Mouse (Mus musculus): Measurements from ENCODE around the gene Gm10770.
"Not testable (repeated sequence)": the region's sequence is repeated elsewhere in the genome, so short reads cannot be mapped to it uniquely, and the experiment has no call there.

The Gm10770 gene

DNA sequence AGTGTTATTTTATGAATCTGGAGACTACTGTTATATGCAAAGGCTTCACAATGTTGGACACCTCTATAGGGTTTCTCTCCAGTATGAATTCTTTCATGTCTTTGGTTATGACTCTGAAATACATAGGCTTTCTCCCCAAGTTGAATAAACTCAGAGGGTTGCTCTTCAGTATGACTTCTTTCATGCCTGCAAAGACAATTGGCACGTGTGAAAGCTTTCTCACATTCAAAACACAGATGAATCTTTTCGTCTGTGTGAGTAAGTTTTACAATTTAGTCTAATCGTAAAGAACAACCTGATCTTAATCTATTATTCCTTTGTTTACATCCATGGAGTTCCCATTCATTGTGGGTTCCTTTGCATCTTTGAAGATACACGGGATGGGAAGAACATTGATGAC lies at the start of gene Gm10770:
Gm10770 (minus strand) TSS at position 101 of the 400 bp plus-strand sequence.
- not testable (repeated sequence) for DNase-seq

DNA sequence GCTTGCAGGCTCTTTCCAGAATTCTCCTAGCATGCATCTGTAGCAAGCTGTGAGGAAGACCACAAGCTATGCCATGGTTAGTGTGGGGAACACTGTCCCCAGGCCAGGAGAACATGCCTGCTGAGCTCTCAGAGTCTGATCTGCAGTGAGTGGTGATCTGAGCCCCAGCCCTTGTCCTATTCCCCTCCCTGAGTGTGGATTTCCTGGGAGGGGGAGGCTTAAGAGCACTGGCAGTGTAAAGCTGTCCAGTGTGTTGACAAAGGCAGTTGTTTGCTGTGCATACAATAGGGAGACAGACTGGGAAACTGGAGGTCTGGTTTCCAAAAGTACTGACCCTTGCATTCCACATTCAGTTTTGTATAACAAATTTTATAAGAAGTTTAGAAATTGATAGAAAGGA lies 43.8 kb upstream of the Gm10770 start:
- not testable (repeated sequence) for DNase-seq

DNA sequence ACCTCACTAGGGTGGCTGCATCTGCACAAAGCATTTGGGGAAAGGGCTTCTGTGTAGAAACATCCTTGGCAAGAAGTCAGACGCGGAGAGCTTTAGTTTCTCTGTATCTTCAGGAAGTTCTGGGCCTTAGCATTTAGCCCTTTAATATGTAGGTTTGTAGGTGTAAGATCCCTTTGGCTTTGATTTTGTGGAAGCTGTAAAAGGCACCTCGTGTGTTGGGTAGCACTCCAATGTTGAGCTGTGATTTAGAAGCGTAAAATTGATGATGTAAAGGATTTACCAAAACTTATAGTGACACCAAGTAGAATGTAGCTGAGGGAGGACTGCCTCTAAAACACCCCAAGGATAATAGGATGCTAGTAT lies 38.9 kb upstream of the Gm10770 start:
- DNase-seq = not testable (repeated sequence)

DNA sequence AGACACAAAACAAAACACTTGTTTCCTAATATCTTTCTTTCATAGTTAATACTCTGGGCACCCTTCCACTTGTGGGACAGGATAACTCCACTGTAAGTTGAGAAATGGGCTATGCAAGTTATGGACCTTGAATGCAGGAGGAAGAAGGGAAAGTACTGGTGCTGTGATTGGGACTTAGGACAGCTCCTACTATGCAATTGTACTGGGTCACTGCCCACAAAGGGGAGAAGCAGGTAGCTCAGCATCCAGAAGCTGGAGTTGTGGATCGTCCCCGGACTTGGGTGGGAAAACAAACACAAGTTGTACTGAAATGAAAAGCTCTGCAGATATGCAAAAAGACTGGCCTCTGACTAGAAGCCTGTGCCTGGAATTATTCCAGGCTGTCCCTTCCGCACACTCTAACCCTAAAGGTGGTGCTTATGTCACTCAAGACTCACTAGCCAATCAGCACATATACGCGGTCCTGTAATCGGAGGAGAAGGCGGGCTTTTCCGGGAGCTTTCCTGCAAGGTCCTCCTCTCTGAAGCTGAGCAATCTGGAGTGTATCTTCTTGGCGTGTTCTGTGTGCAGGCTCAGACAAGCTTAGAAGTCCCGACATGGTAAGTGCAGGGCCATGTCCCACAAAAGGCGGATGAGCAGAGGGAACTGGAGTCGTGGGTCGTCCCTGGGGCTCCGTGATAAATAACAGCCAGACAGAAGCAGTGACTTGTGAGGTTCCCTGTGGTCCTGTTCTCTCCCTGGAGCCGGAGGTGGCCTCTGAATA lies 38.3 kb upstream of the Gm10770 start, which contains the start of gene Zfp937:
Zfp937 (plus strand) TSS at position 474 of the 763 bp plus-strand sequence.
- peak; percentile 7 to 28 for DNase-seq

DNA sequence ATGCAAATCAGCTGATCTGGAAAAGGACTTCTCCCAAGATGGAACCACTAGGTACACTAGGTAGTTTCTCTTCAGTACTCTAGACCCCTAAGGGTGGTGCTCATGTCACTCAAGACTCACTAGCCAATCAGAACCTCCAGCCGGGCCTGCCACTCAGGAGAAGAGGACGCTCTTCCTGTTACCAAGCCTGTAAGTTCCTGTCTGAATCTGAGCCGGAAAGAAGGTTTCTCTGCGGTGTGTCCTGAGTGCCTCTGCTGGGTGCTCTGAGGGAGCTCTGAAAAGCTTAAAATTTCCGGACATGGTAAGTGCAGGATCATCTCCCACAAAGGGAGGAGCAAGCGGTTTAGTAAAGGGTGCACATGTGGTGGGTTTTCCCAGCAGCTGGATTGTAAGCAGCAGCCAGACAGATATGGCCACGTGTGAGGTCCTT lies 2.1 kb upstream of the Gm10770 start, which contains the start of gene Gm14139:
Gm14139 (plus strand) TSS at position 186 of the 430 bp plus-strand sequence.
- not testable (repeated sequence) for DNase-seq

DNA sequence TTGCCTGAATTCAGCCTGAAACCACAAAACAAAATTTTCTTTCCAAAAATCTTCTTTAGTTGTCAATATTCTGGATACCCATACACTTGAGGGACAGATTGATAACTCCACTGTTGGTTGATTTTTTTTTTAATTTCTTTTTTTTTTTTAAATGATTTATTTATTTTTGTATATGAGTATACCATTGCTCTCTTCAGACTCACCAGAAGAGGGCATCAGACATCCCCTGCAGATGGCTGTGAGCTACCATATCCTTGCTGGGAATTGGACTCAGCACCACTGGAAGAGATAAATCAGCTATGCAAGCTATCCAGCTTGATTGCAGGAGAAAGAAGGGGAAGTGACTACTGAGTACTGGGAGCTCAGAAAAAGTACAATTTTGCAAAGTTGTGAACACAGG lies 1.6 kb upstream of the Gm10770 start:
- not testable (repeated sequence) for DNase-seq

DNA sequence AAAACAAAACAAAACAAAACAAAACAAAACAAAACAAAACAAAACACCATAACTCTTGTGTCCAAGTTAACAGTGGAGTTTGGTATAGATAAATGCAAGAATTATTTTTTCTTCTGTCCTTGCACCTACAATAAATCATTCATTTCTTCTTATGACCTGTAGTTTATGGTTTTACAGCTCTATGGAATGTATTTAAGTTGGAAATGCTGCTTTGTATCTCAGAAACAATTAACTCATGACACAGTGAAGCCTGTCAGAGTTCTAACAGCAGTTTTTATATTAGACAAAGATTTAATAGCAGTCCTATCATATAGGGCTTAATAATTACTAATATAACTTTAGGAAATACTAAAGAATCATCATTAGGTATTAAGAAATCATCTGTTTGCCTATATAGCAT lies 5.6 kb downstream of the Gm10770 start:
- no peak for DNase-seq

DNA sequence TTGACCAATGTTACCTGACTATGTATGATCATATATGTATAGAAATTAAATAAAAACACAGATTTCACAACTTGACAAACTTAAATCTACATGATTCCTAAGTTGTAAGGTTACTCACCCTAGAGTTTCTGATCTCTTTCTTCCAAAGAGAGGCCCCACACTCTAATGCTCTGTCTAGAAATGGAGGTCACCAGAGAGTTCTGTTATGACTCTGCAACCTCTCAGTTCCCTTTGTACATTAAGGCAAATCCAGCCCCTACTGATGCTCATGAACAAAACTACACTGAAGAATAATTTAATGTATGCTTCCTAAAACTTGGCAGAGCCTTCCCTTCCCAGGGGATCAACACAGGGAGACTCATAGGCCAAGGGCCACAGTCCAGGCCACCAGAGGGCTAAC lies 12.8 kb downstream of the Gm10770 start:
- no peak for DNase-seq

DNA sequence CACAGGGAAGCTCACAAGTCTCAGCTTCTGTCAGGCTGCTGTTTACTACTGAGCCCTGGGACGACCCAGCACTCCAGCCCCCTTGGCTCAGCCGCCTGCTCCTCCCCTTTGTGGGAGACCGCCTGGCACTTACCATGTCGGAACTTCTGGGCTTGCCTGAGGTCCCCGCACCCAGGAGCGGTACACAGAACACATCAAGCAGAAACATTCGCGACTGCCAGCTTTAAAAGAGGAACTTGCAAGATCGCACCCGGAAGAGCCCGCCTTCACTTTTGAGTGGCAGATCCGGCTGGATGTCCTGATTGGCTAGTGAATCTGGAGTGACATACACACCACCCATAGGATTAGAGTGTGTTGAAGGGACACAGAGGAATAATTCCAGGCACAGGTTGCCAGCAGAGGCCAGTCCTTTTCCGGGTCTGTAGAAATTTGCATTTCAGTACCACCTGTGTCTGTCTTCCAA lies 43.0 kb downstream of the Gm10770 start, which contains the start of gene Zfp120:
Zfp120 (minus strand) TSS at position 274 of the 463 bp plus-strand sequence.
- DNase-seq = peak; percentile 87 to 89

DNA sequence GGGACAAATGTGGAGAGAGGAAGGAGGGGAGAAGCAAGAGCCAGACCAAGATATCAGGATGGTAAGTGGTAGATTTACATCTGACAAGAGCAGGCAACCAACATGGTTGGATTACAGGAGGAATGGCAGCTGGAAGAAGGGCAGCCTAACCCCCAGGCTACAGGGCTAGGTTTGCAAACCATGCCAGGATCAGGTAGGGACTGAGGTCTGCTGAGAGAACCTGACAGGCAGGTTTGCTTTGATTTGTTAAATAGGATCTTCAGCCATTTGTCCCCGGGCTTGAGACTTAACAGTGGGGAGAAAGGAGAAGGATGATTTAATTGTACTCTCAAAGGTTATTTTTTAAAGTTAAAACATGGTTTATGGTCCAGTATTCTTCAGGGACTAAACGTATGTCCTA lies 46.7 kb downstream of the Gm10770 start:
- DNase-seq = no peak

DNA sequence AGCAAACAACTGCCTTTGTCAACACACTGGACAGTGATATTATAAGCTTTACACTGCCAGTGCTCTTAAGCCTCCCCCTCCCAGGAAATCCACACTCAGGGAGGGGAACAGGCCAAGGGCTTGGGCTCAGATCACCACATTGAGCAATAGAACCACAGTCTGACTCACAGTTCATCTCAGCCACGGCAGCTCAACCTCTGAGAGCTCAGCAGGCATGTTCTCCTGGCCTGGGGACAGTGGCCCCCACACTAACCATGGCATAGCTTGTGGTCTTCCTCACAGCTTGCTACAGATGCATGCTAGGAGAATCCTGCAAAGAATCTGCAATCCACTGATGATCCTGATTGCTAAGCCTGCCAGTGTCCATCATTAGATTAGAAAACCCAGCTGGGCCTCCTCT lies 47.5 kb downstream of the Gm10770 start:
- DNase-seq = not testable (repeated sequence)
